In the genomic region with DNA sequence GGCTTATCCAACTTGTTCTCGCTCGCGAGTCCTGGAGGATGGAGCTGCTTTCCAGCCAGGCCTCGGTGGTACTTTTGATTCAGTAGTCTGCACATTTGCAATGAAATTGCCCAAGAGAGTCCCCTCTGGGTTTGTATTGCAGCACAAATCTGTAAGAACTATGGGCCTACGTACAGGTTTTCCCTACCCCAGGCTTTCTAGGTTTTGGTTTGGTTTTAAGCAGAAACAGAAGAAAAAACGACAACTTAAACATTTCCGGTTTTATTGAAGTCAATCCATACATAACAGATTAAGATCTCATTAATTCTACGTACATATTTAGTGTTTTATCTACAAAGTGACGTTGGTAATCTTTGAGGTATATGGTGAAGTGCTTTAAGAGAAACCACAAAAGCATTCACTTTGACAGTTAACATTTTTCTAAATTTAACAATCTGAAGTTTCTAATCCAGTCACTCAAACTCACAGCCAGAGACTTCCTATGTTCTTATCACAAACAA, we compare ENCODE assay signal across 7 mouse cellular contexts. TPM values are rescaled to one million over a fixed set of nuclear protein-coding genes. Genes with fewer than 3 reads are reported as not detected.
A peak's percentile ranks its signal among the peaks of the same experiment; 100 is the strongest.
DNase-seq lines count a peak whose midpoint lies in the region; ATAC-seq and TF ChIP-seq lines count a peak whose summit lies in the region.

No protein-coding gene starts in this region.

- ATAC-seq in lung, postnatal 0 days, result 0 out of 2 replicates have a peak, but pooled peaks have one; percentile 9
- no peak for ATAC-seq in embryonic facial prominence, embryonic 14.5 days (ENCODE audit: low read depth)
- peak; percentile 51 for ATAC-seq in inflammation-experienced regulatory T-cells, adult 6 months
- no peak for ATAC-seq in neural tube, embryonic 14.5 days (ENCODE audit: low read depth)

- peak overlapping the region; percentile 98 for H3K4me2 ChIP-seq in lung, postnatal 0 days (replicated peaks; ENCODE audit: low read depth, low read length)
- peak overlapping the region; percentile 100 for H3K4me2 ChIP-seq in embryonic facial prominence, embryonic 14.5 days (ENCODE audit: low read depth, low read length)
- H3K4me2 ChIP-seq in neural tube, embryonic 14.5 days (ENCODE audit: low read depth, low read length), result peak overlapping the region; percentile 97

- WGBS in lung, postnatal 0 days, result 19% methylated on average over 9 of the region's 9 CpGs
- 22% methylated on average over 9 of the region's 9 CpGs for WGBS in embryonic facial prominence, embryonic 14.5 days
- 31% methylated on average over 9 of the region's 9 CpGs for WGBS in neural tube, embryonic 14.5 days

- TF ChIP-seq CTCF in lung, postnatal 0 days (IDR thresholded peaks at IDR 0.05), result no peak

- H3K4me1 ChIP-seq in lung, postnatal 0 days (ENCODE audit: insufficient read depth, low read depth, low read length), result no peaks in the 10 kb centered on the region
- no peaks in the 10 kb centered on the region for H3K4me1 ChIP-seq in embryonic facial prominence, embryonic 14.5 days (ENCODE audit: control insufficient read depth, insufficient read depth, low read length)
- H3K4me1 ChIP-seq in neural tube, embryonic 14.5 days (ENCODE audit: control insufficient read depth, insufficient read depth, low read length), result no peaks in the 10 kb centered on the region; the same call in 1 of the 2 replicates

- no peak overlapping the region for H3K27ac ChIP-seq in lung, postnatal 0 days (ENCODE audit: low read length)
- H3K27ac ChIP-seq in embryonic facial prominence, embryonic 14.5 days (replicated peaks; ENCODE audit: low read depth, low read length), result no peak overlapping the region
- no peak overlapping the region for H3K27ac ChIP-seq in neural tube, embryonic 14.5 days (ENCODE audit: low read depth, low read length)

- no peaks in the 10 kb centered on the region; the same call in 1 of the 2 replicates for H3K36me3 ChIP-seq in lung, postnatal 0 days (ENCODE audit: insufficient read depth, low read length)
- no peaks in the 10 kb centered on the region for H3K36me3 ChIP-seq in embryonic facial prominence, embryonic 14.5 days (ENCODE audit: control insufficient read depth, insufficient read depth, low read length)
- H3K36me3 ChIP-seq in neural tube, embryonic 14.5 days (ENCODE audit: control insufficient read depth, insufficient read depth, low read length), result no peaks in the 10 kb centered on the region

- H3K9me3 ChIP-seq in lung, postnatal 0 days (ENCODE audit: low read length), result no peaks in the 10 kb centered on the region
- H3K9me3 ChIP-seq in embryonic facial prominence, embryonic 14.5 days (ENCODE audit: control insufficient read depth, low read length), result no peaks in the 10 kb centered on the region
- H3K9me3 ChIP-seq in neural tube, embryonic 14.5 days (ENCODE audit: control insufficient read depth, low read length), result no peaks in the 10 kb centered on the region

- no peak for TF ChIP-seq EP300 in lung, postnatal 0 days (IDR thresholded peaks at IDR 0.05)

- DNase-seq in lung, postnatal 0 days (ENCODE audit: low spot score), result peak; percentile 17
- DNase-seq in lung, postnatal 14 days, result no peak
- no peak for DNase-seq in embryonic facial prominence, embryonic 14.5 days (ENCODE audit: low spot score)
- DNase-seq in retina, postnatal 1 day, result no peak
- DNase-seq in adrenal gland, adult 8-10 months, result no peak

- peaks cover 7% of the 10 kb centered on the region; the same call in 1 of the 2 replicates for H3K27me3 ChIP-seq in lung, postnatal 0 days (replicated peaks; ENCODE audit: insufficient read depth, low read length)
- H3K27me3 ChIP-seq in embryonic facial prominence, embryonic 14.5 days (replicated peaks; ENCODE audit: control insufficient read depth, insufficient read depth, low read length), result peaks cover 21% of the 10 kb centered on the region
- peaks cover 6% of the 10 kb centered on the region; the same call in 1 of the 2 replicates for H3K27me3 ChIP-seq in neural tube, embryonic 14.5 days (ENCODE audit: control insufficient read depth, insufficient read depth, low read length)

- H3K9ac ChIP-seq in lung, postnatal 0 days (replicated peaks; ENCODE audit: low read depth), result 0 out of 2 replicates have a peak overlapping the region, but pooled peaks have one; percentile 23
- H3K9ac ChIP-seq in embryonic facial prominence, embryonic 14.5 days (ENCODE audit: low read depth, low read length), result peak overlapping the region; percentile 69
- peak overlapping the region; percentile 61 for H3K9ac ChIP-seq in neural tube, embryonic 14.5 days (replicated peaks; ENCODE audit: low read depth, low read length)

- peak overlapping the region; percentile 61 for H3K4me3 ChIP-seq in lung, postnatal 0 days (ENCODE audit: low read depth, low read length)
- H3K4me3 ChIP-seq in embryonic facial prominence, embryonic 14.5 days (ENCODE audit: low read depth, low read length), result peak overlapping the region; percentile 73
- peak overlapping the region; percentile 77 for H3K4me3 ChIP-seq in neural tube, embryonic 14.5 days (ENCODE audit: low read depth, low read length)

RNA-seq across cellular contexts. Expression of a gene that starts 0.6 kb away (rescaled TPM):
- polyA plus RNA-seq in lung, postnatal 0 days (2015; fragmentation: Nextera tagmentation; extraction: Ambion mirVana), result 1.1 and 1.5 TPM in 2 replicates
- polyA plus RNA-seq in embryonic facial prominence, embryonic 14.5 days (2014; fragmentation: Nextera tagmentation; extraction: Ambion mirVana), result 0.71 and 1.2 TPM in 2 replicates
- polyA plus RNA-seq in inflammation-experienced regulatory T-cells, adult 6 months (2017; shearing (Covaris generic)), result 1 to 10 TPM in 2 of 3 experiments, under 1 TPM in 1; 0.87 to 3.0 (median 2.5) TPM
- polyA plus RNA-seq in neural tube, embryonic 14.5 days (2014; fragmentation: Nextera tagmentation; extraction: Ambion mirVana), result 3.3 and 3.8 TPM in 2 replicates
- total RNA-seq in adrenal gland, adult 8-10 months (2022), result under 1 TPM; 0.15 to 0.87 (median 0.62) TPM

RNA-seq across cellular contexts. Expression of a gene that starts 53.6 kb away (rescaled TPM):
- 9.3 and 10.1 TPM in 2 replicates for polyA plus RNA-seq in lung, postnatal 0 days (2015; fragmentation: Nextera tagmentation; extraction: Ambion mirVana)
- polyA plus RNA-seq in embryonic facial prominence, embryonic 14.5 days (2014; fragmentation: Nextera tagmentation; extraction: Ambion mirVana), result 28.3 and 34.1 TPM in 2 replicates
- 10 to 100 TPM in 2 of 3 experiments, 1 to 10 TPM in 1; 7.2 to 22.0 (median 18.6) TPM for polyA plus RNA-seq in inflammation-experienced regulatory T-cells, adult 6 months (2017; shearing (Covaris generic))
- polyA plus RNA-seq in neural tube, embryonic 14.5 days (2014; fragmentation: Nextera tagmentation; extraction: Ambion mirVana), result 24.8 and 25.0 TPM in 2 replicates
- 10 to 100 TPM; 28.6 to 52.7 (median 36.6) TPM for total RNA-seq in adrenal gland, adult 8-10 months (2022)

Comparison
In these comparisons a context has a peak if more than half of its experiments do, and no peak if none do; other contexts are left out.
1. ATAC-seq: peak in lung, postnatal 0 days (single experiment) and inflammation-experienced regulatory T-cells, adult 6 months (single experiment); none in embryonic facial prominence, embryonic 14.5 days (single experiment) and neural tube, embryonic 14.5 days (single experiment).
2. Peak in every context shown above with its lines, with median percentiles within 50 percentile points of each other: H3K4me2 ChIP-seq, H3K4me3 ChIP-seq and H3K9ac ChIP-seq.